Mouse (Mus musculus): ENCODE data around the gene Tti1. TPM values are rescaled to one million over a fixed set of nuclear protein-coding genes. Genes with fewer than 3 reads are reported as not detected.

Gene Tti1
- polyA plus RNA-seq, 1 experiment from 2014 or later, result 15.6 TPM

GRCm38 (mm10) chr2:158047903-158048302 lies 19.7 kb upstream of the Tti1 start:
- Histone ChIP-seq H3K4me3 (replicated peaks; ENCODE audit: low read length) (no peak overlapping the region), H3K9ac (no peak overlapping the region), H3K4me1 (replicated peaks; ENCODE audit: control insufficient read depth, insufficient read depth, low read length) (no peaks in the 10 kb centered on the region), H3K27ac (no peak overlapping the region), H3K4me2 (replicated peaks) (no peak overlapping the region), H3K9me3 (ENCODE audit: control insufficient read depth, low read length) (no peaks in the 10 kb centered on the region), H3K27me3 (ENCODE audit: control insufficient read depth, insufficient read depth, low read length) (no peaks in the 10 kb centered on the region), H3K36me3 (replicated peaks; ENCODE audit: control insufficient read depth, insufficient read depth) (peaks cover 79% of the 10 kb centered on the region)
- peak; percentile 62 for DNase-seq (ENCODE audit: low spot score)
- ATAC-seq (ENCODE audit: low FRiP score), result no peak
- WGBS, result 74% methylated on average over 3 of the region's 3 CpGs

GRCm38 (mm10) chr2:158046186-158046585 lies 18.0 kb upstream of the Tti1 start:
- ATAC-seq (ENCODE audit: low FRiP score) (no peak), DNase-seq (ENCODE audit: low spot score) (no peak)
- Histone ChIP-seq H3K4me3 (replicated peaks; ENCODE audit: low read length) (no peak overlapping the region), H3K9me3 (ENCODE audit: control insufficient read depth, low read length) (no peaks in the 10 kb centered on the region), H3K9ac (no peak overlapping the region), H3K27ac (no peak overlapping the region), H3K4me2 (replicated peaks) (no peak overlapping the region), H3K27me3 (ENCODE audit: control insufficient read depth, insufficient read depth, low read length) (no peaks in the 10 kb centered on the region), H3K36me3 (replicated peaks; ENCODE audit: control insufficient read depth, insufficient read depth) (peaks cover 76% of the 10 kb centered on the region), H3K4me1 (replicated peaks; ENCODE audit: control insufficient read depth, insufficient read depth, low read length) (no peaks in the 10 kb centered on the region)
- WGBS, result 86% methylated on average over 4 of the region's 4 CpGs

- Histone ChIP-seq H3K4me3 (replicated peaks; ENCODE audit: low read length) (no peak overlapping the region), H3K4me2 (replicated peaks) (no peak overlapping the region), H3K27me3 (ENCODE audit: control insufficient read depth, insufficient read depth, low read length) (no peaks in the 10 kb centered on the region), H3K4me1 (replicated peaks; ENCODE audit: control insufficient read depth, insufficient read depth, low read length) (no peaks in the 10 kb centered on the region), H3K9me3 (ENCODE audit: control insufficient read depth, low read length) (no peaks in the 10 kb centered on the region), H3K9ac (no peak overlapping the region), H3K27ac (no peak overlapping the region), H3K36me3 (replicated peaks; ENCODE audit: control insufficient read depth, insufficient read depth) (peaks cover 82% of the 10 kb centered on the region)
- 95% methylated on average over 8 of the region's 8 CpGs for WGBS
- DNase-seq (ENCODE audit: low spot score) (no peak), ATAC-seq (ENCODE audit: low FRiP score) (no peak)
Measured at GRCm38 (mm10) chr2:158043504-158043903, 15.3 kb upstream of the Tti1 start.

GRCm38 (mm10) chr2:158040396-158040795 lies 12.2 kb upstream of the Tti1 start:
- no peak overlapping the region for H3K4me3 ChIP-seq (replicated peaks; ENCODE audit: low read length)
- H3K27ac ChIP-seq, result no peak overlapping the region
- DNase-seq (ENCODE audit: low spot score), result no peak
- ATAC-seq (ENCODE audit: low FRiP score), result no peak
- H3K9ac ChIP-seq, result no peak overlapping the region
- no peaks in the 10 kb centered on the region for H3K27me3 ChIP-seq (ENCODE audit: control insufficient read depth, insufficient read depth, low read length)
- no peak overlapping the region for H3K4me2 ChIP-seq (replicated peaks)
- WGBS, result 91% methylated on average over 2 of the region's 2 CpGs
- H3K4me1 ChIP-seq (replicated peaks; ENCODE audit: control insufficient read depth, insufficient read depth, low read length), result no peaks in the 10 kb centered on the region
- H3K36me3 ChIP-seq (replicated peaks; ENCODE audit: control insufficient read depth, insufficient read depth), result peaks cover 80% of the 10 kb centered on the region
- H3K9me3 ChIP-seq (ENCODE audit: control insufficient read depth, low read length), result no peaks in the 10 kb centered on the region

GRCm38 (mm10) chr2:158039662-158040061 lies 11.4 kb upstream of the Tti1 start:
- WGBS, result 86% methylated on average over 1 of the region's 1 CpGs
- Histone ChIP-seq H3K4me3 (replicated peaks; ENCODE audit: low read length) (no peak overlapping the region), H3K27ac (no peak overlapping the region), H3K9ac (no peak overlapping the region), H3K27me3 (ENCODE audit: control insufficient read depth, insufficient read depth, low read length) (no peaks in the 10 kb centered on the region), H3K4me2 (replicated peaks) (no peak overlapping the region), H3K36me3 (replicated peaks; ENCODE audit: control insufficient read depth, insufficient read depth) (peaks cover 72% of the 10 kb centered on the region), H3K9me3 (ENCODE audit: control insufficient read depth, low read length) (no peaks in the 10 kb centered on the region), H3K4me1 (replicated peaks; ENCODE audit: control insufficient read depth, insufficient read depth, low read length) (no peaks in the 10 kb centered on the region)
- no peak for ATAC-seq (ENCODE audit: low FRiP score)
- no peak for DNase-seq (ENCODE audit: low spot score)

GRCm38 (mm10) chr2:158037571-158037970 lies 9.3 kb upstream of the Tti1 start:
- H3K9me3 ChIP-seq (ENCODE audit: control insufficient read depth, low read length), result no peaks in the 10 kb centered on the region
- H3K9ac ChIP-seq, result no peak overlapping the region
- H3K27ac ChIP-seq, result no peak overlapping the region
- WGBS, result 97% methylated on average over 1 of the region's 1 CpGs
- no peak for DNase-seq (ENCODE audit: low spot score)
- no peak overlapping the region for H3K4me2 ChIP-seq (replicated peaks)
- peaks cover 54% of the 10 kb centered on the region for H3K36me3 ChIP-seq (replicated peaks; ENCODE audit: control insufficient read depth, insufficient read depth)
- ATAC-seq (ENCODE audit: low FRiP score), result no peak
- H3K27me3 ChIP-seq (ENCODE audit: control insufficient read depth, insufficient read depth, low read length), result no peaks in the 10 kb centered on the region
- H3K4me1 ChIP-seq (replicated peaks; ENCODE audit: control insufficient read depth, insufficient read depth, low read length), result no peaks in the 10 kb centered on the region
- no peak overlapping the region for H3K4me3 ChIP-seq (replicated peaks; ENCODE audit: low read length)

GRCm38 (mm10) chr2:158036953-158037352 lies 8.7 kb upstream of the Tti1 start:
- no peak overlapping the region for H3K27ac ChIP-seq
- H3K4me3 ChIP-seq (replicated peaks; ENCODE audit: low read length), result no peak overlapping the region

GRCm38 (mm10) chr2:158036408-158036807 lies 8.2 kb upstream of the Tti1 start:
- H3K4me1 ChIP-seq (replicated peaks; ENCODE audit: control insufficient read depth, insufficient read depth, low read length), result peaks cover under 1% of the 10 kb centered on the region; the same call in 1 of the 2 replicates
- H3K27me3 ChIP-seq (ENCODE audit: control insufficient read depth, insufficient read depth, low read length), result no peaks in the 10 kb centered on the region
- H3K4me2 ChIP-seq (replicated peaks), result no peak overlapping the region
- peaks cover 45% of the 10 kb centered on the region for H3K36me3 ChIP-seq (replicated peaks; ENCODE audit: control insufficient read depth, insufficient read depth)
- H3K27ac ChIP-seq, result no peak overlapping the region
- no peak overlapping the region for H3K9ac ChIP-seq
- DNase-seq (ENCODE audit: low spot score) (no peak), ATAC-seq (ENCODE audit: low FRiP score) (no peak)
- H3K4me3 ChIP-seq (replicated peaks; ENCODE audit: low read length), result no peak overlapping the region
- H3K9me3 ChIP-seq (ENCODE audit: control insufficient read depth, low read length), result no peaks in the 10 kb centered on the region
- WGBS, result 93% methylated on average over 6 of the region's 6 CpGs

More at GRCm38 (mm10) chr2:158036953-158037352, 8.7 kb upstream of the Tti1 start:
- Histone ChIP-seq H3K27me3 (ENCODE audit: control insufficient read depth, insufficient read depth, low read length) (no peaks in the 10 kb centered on the region), H3K36me3 (replicated peaks; ENCODE audit: control insufficient read depth, insufficient read depth) (peaks cover 49% of the 10 kb centered on the region), H3K4me1 (replicated peaks; ENCODE audit: control insufficient read depth, insufficient read depth, low read length) (no peaks in the 10 kb centered on the region; the same call in 1 of the 2 replicates), H3K9ac (no peak overlapping the region), H3K4me2 (replicated peaks) (no peak overlapping the region), H3K9me3 (ENCODE audit: control insufficient read depth, low read length) (no peaks in the 10 kb centered on the region)
- 90% methylated on average over 7 of the region's 7 CpGs for WGBS
- ATAC-seq (ENCODE audit: low FRiP score) (no peak), DNase-seq (ENCODE audit: low spot score) (no peak)

GRCm38 (mm10) chr2:158035813-158036212 lies 7.6 kb upstream of the Tti1 start:
- DNase-seq (ENCODE audit: low spot score) (no peak), ATAC-seq (ENCODE audit: low FRiP score) (no peak)
- peaks cover 7% of the 10 kb centered on the region for H3K4me1 ChIP-seq (replicated peaks; ENCODE audit: control insufficient read depth, insufficient read depth, low read length)
- no peak overlapping the region for H3K4me2 ChIP-seq (replicated peaks)
- 96% methylated on average over 2 of the region's 2 CpGs for WGBS
- no peaks in the 10 kb centered on the region for H3K27me3 ChIP-seq (ENCODE audit: control insufficient read depth, insufficient read depth, low read length)
- H3K9ac ChIP-seq, result no peak overlapping the region
- no peaks in the 10 kb centered on the region for H3K9me3 ChIP-seq (ENCODE audit: control insufficient read depth, low read length)
- no peak overlapping the region for H3K4me3 ChIP-seq (replicated peaks; ENCODE audit: low read length)
- no peak overlapping the region for H3K27ac ChIP-seq
- H3K36me3 ChIP-seq (replicated peaks; ENCODE audit: control insufficient read depth, insufficient read depth), result peaks cover 39% of the 10 kb centered on the region

GRCm38 (mm10) chr2:158030007-158030406 lies 1.8 kb upstream of the Tti1 start:
- H3K9ac ChIP-seq, result peak overlapping the region; percentile 35; the same call in 1 of the 2 replicates
- no peak overlapping the region for H3K27ac ChIP-seq
- H3K27me3 ChIP-seq (ENCODE audit: control insufficient read depth, insufficient read depth, low read length), result no peaks in the 10 kb centered on the region
- peak overlapping the region; percentile 74 for H3K4me3 ChIP-seq (replicated peaks; ENCODE audit: low read length)
- ATAC-seq (ENCODE audit: low FRiP score) (no peak), DNase-seq (ENCODE audit: low spot score) (no peak)
- no peaks in the 10 kb centered on the region for H3K36me3 ChIP-seq (replicated peaks; ENCODE audit: control insufficient read depth, insufficient read depth)
- no peaks in the 10 kb centered on the region for H3K9me3 ChIP-seq (ENCODE audit: control insufficient read depth, low read length)
- WGBS, result 91% methylated on average over 7 of the region's 7 CpGs
- H3K4me1 ChIP-seq (replicated peaks; ENCODE audit: control insufficient read depth, insufficient read depth, low read length), result peaks cover 28% of the 10 kb centered on the region
- peak overlapping the region; percentile 95 for H3K4me2 ChIP-seq (replicated peaks)
